Mouse (Mus musculus) hindbrain, postnatal 0 days (tissue): ENCODE data around the gene Cep97. TPM values are rescaled to one million over a fixed set of nuclear protein-coding genes. Genes with fewer than 3 reads are reported as not detected.

Experiments
- ATAC-seq: fragments of 200-750 bp; cut with Nextera tagmentation; 2 replicates; pipeline ENCODE4 v1.8.0; 2017; ENCODE audit warnings: mild to moderate bottlenecking, moderate TSS enrichment, moderate library complexity
- DNase-seq: peaks from one replicate; pipeline ENCODE4 v3.0.0-alpha.2; 2015; ENCODE audit warnings: low spot score
- H3K27ac ChIP-seq: fragments of 300-500 bp; sonication (generic); 2 replicates; pipeline ENCODE4 v1.5.1; 2014; ENCODE audit warnings: mild to moderate bottlenecking
- H3K27me3 ChIP-seq: fragments of 300-500 bp; sonication (generic); 2 replicates; pipeline ENCODE4 v1.6.1; 2014; ENCODE audit warnings: low read length, mixed read lengths; ENCODE audit not compliant: insufficient read depth
- H3K36me3 ChIP-seq: fragments of 300-500 bp; sonication (generic); 2 replicates; pipeline ENCODE4 v1.6.1; 2014; ENCODE audit warnings: low read length, mixed read lengths; ENCODE audit not compliant: insufficient read depth
- H3K4me1 ChIP-seq: fragments of 300-500 bp; sonication (generic); 2 replicates; pipeline ENCODE4 v1.6.1; 2014; ENCODE audit warnings: antibody characterized with exemption, low read length, mixed read lengths; ENCODE audit not compliant: insufficient read depth
- H3K4me2 ChIP-seq: fragments of 300-500 bp; sonication (generic); 2 replicates; pipeline ENCODE4 v1.6.1; 2014; ENCODE audit warnings: low read depth, mild to moderate bottlenecking, low read length, moderate library complexity, mixed read lengths
- H3K4me3 ChIP-seq: fragments of 300-500 bp; sonication (generic); 2 replicates; pipeline ENCODE4 v1.5.1; 2014; ENCODE audit warnings: low read length
- H3K9ac ChIP-seq: fragments of 300-500 bp; sonication (generic); replicated peaks from 2 replicates; pipeline ENCODE4 v1.6.1; 2014; ENCODE audit warnings: mild to moderate bottlenecking, low read length, moderate library complexity, mixed read lengths
- H3K9me3 ChIP-seq: fragments of 300-500 bp; sonication (generic); 2 replicates; pipeline ENCODE4 v1.6.1; 2016; ENCODE audit warnings: low read length, mixed read lengths
- CTCF ChIP-seq: IDR thresholded peaks from 2 replicates; pipeline ENCODE4 v1.5.1; 2016; ENCODE audit warnings: antibody characterized with exemption, control low read depth, low read depth
- WGBS: fragments of 180-500 bp; shearing (Covaris S2); extraction: QIAGEN DNeasy Blood & Tissue Kit; methylation state at CpG from one replicate; pipeline ENCODE4 v1.1.7; 2014; 5-methylcytosine and 5-hydroxymethylcytosine counted together
- polyA plus RNA-seq: library from polyadenylated mRNA; unstranded; fragments of >200 nt; fragmentation: Nextera tagmentation; extraction: Ambion mirVana; gene quantifications from 2 replicates; pipeline ENCODE4 v1.2.1, GENCODE M21; 2015
- total RNA-seq: library from RNA; depleted of rRNA; stranded (reverse); fragments of >200 nt; gene quantifications from 2 replicates; pipeline ENCODE4 v1.2.3, GENCODE M21; 2014

Gene Cep97
- total and polyA plus RNA-seq, 2 experiments from 2014 or later, result 5.8 to 7.1 TPM

DNA sequence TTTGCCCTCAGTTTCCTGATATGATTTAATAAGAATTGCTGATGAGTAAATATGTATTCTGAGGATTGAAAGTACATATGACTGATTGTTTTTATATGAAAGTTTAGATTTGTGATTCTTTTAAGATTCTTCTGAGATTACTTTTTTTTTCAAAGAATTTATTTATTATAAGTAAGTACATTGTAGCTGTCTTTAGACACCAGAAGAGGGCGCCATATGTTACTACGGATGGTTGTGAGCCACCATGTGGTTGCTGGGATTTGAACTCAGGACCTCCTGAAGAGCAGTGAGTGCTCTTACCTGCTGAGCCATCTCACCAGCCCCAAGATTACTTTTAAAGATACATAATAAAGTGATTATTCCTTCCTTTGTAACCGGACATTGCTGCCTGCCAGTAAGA is 45.2 kb downstream of the Cep97 start:
- Histone ChIP-seq H3K36me3 (no peaks in the 10 kb centered on the region), H3K4me1 (peaks cover 9% of the 10 kb centered on the region; the same call in 1 of the 2 replicates), H3K27me3 (no peaks in the 10 kb centered on the region), H3K4me3 (no peak overlapping the region), H3K9me3 (no peaks in the 10 kb centered on the region), H3K9ac (no peak overlapping the region), H3K27ac (no peak overlapping the region), H3K4me2 (no peak overlapping the region)
- ATAC-seq, result no peak
- no peak for DNase-seq
- WGBS, result 89% methylated on average over 3 of the region's 3 CpGs
- TF ChIP-seq CTCF, result no peak

DNA sequence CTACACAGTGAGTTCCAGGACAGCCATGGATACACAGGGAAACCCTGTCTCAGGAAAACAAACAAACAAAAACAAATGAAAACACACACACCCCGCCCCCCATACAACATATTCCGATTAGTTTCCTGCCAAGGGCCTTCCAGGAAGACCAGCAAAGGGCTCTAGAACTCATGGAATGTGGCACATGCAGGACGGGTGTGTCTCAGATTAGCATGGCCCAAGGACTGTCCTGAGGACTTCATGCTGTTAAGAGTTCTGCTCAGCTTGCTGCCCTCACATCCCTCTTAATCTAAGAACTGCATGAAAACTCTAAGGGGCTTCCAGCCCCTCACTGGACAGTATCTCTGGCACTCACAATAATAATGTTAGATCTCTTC is 46.1 kb downstream of the Cep97 start:
- Histone ChIP-seq H3K4me2 (no peak overlapping the region), H3K4me1 (0 out of 2 replicates have a peak, but pooled peaks cover under 1% of the 10 kb centered on the region), H3K27ac (no peak overlapping the region), H3K9me3 (no peaks in the 10 kb centered on the region), H3K9ac (no peak overlapping the region), H3K4me3 (no peak overlapping the region), H3K27me3 (no peaks in the 10 kb centered on the region), H3K36me3 (no peaks in the 10 kb centered on the region)
- TF ChIP-seq CTCF, result no peak
- no peak; the same call in 1 of the 2 replicates for ATAC-seq
- WGBS, result 84% methylated on average over 3 of the region's 3 CpGs
- no peak for DNase-seq

DNA sequence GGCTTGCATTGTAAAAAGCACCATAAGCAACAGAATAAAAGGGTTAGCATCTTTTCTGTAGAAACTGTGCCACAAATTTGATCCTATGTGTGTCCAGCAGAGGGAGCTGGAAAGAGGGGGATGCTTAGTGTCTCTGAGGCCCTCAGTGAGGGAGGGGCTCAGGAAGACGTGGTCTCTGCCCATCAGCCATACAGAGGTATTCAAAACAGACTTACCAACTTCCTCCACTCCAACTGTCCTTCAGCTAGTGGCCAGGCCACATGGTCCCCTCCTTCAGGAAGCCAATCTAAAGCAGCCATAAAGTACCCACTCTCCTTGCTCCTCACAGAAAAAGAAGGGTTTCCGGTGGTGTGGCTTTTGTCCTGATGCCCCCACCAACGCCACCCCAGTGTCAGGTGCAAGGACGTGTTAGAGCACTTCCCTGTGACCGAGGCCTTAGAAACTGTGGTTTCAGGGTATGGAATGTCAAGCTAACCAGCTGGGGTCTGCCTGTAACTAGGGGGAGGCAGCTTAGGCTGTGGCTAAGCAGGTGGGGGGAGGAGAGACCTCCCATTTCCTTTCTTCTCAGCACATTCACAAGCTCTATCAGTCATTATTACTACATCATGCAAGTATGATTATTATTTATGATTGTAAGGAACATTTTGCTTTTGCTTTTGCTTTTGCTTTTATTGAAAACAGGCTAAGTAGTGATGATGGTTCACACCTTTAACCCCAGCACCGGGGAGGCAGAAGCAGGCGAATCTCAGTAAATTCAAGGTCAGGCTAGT is 46.7 kb downstream of the Cep97 start:
- H3K9me3 ChIP-seq, result no peaks in the 10 kb centered on the region
- no peaks in the 10 kb centered on the region for H3K36me3 ChIP-seq
- no peak overlapping the region for H3K9ac ChIP-seq
- peak; percentile 4 for DNase-seq
- 67% methylated on average over 7 of the region's 7 CpGs for WGBS
- H3K4me1 ChIP-seq, result no peaks in the 10 kb centered on the region
- H3K27ac ChIP-seq, result no peak overlapping the region
- H3K4me3 ChIP-seq, result no peak overlapping the region
- no peak overlapping the region for H3K4me2 ChIP-seq
- no peaks in the 10 kb centered on the region for H3K27me3 ChIP-seq
- peak; percentile 63 for TF ChIP-seq CTCF
- ATAC-seq, result peak; percentile 55; the same call in 1 of the 2 replicates

DNA sequence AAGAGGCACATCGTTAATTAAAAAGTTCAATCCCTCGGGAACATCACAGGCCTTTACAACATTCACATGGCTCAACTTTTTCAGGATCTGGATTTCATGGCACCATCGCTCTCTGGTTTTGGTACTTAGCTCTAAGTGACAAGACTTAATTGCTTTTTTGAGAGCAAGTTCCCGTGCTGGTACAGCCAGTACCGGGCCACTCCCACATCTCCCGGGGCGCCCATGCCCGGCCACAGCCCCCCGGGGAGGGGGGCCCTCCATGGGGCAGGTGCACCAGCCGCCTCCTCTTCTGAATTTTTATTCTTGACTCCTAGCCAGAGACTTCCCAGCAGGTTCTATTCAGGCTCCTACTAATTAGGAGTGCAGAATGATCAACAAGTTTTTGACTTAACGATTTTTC is 50.4 kb downstream of the Cep97 start:
- ATAC-seq, result no peak
- WGBS, result 69% methylated on average over 11 of the region's 11 CpGs
- Histone ChIP-seq H3K4me3 (no peak overlapping the region), H3K27ac (no peak overlapping the region), H3K9ac (no peak overlapping the region), H3K36me3 (no peaks in the 10 kb centered on the region), H3K27me3 (no peaks in the 10 kb centered on the region), H3K9me3 (no peaks in the 10 kb centered on the region), H3K4me1 (no peaks in the 10 kb centered on the region), H3K4me2 (no peak overlapping the region)
- no peak for DNase-seq
- TF ChIP-seq CTCF, result no peak

DNA sequence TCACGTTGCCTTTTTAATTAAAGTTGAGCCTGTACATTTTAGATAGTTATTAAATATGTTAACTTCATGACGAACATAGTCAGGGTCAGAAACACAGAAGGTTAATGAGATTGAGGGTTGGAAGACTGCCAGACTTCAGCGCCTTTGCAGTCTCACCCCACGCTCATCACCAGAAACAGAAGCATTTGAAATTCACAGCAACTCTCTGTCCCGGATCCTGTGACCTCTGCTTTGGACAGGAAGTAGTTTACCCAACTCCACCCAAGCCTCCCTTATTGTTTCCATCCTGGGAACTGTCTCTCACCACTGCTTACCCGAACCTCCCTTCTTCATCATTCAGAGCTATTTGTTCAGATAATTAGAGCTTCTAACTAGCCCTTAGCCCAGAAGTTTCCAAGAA is 58.6 kb downstream of the Cep97 start:
- H3K27ac ChIP-seq, result no peak overlapping the region
- no peak overlapping the region for H3K4me2 ChIP-seq
- no peaks in the 10 kb centered on the region for H3K36me3 ChIP-seq
- no peaks in the 10 kb centered on the region for H3K27me3 ChIP-seq
- no peaks in the 10 kb centered on the region for H3K4me1 ChIP-seq
- no peak for ATAC-seq
- no peaks in the 10 kb centered on the region for H3K9me3 ChIP-seq
- H3K4me3 ChIP-seq, result no peak overlapping the region
- no peak for TF ChIP-seq CTCF
- no peak for DNase-seq
- H3K9ac ChIP-seq, result no peak overlapping the region
- 57% methylated on average over 6 of the region's 6 CpGs for WGBS

DNA sequence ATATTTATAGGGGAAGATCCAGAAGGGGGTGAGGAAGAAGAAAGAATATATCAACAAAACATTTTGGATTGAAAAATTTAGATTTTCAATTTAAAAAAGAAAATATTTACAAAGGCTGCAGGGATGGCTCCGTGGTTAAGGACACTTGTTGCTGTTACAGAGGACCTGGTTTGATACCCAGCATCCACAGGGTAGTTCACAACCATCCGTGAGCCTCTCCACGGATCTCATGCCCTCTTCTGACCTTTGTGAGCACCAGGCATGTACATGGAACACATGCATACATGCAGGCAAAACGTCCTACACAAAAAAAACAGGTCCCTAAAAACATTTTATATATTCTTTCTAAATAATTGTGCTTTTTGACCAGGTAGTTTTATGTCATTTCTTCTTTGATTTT is 70.8 kb downstream of the Cep97 start:
- TF ChIP-seq CTCF, result no peak
- Histone ChIP-seq H3K36me3 (peaks cover 5% of the 10 kb centered on the region; the same call in 1 of the 2 replicates), H3K9ac (no peak overlapping the region), H3K27ac (no peak overlapping the region), H3K4me2 (no peak overlapping the region), H3K4me1 (no peaks in the 10 kb centered on the region), H3K4me3 (no peak overlapping the region), H3K27me3 (no peaks in the 10 kb centered on the region), H3K9me3 (no peaks in the 10 kb centered on the region)
- 67% methylated on average over 4 of the region's 4 CpGs for WGBS
- no peak for ATAC-seq
- DNase-seq, result no peak

DNA sequence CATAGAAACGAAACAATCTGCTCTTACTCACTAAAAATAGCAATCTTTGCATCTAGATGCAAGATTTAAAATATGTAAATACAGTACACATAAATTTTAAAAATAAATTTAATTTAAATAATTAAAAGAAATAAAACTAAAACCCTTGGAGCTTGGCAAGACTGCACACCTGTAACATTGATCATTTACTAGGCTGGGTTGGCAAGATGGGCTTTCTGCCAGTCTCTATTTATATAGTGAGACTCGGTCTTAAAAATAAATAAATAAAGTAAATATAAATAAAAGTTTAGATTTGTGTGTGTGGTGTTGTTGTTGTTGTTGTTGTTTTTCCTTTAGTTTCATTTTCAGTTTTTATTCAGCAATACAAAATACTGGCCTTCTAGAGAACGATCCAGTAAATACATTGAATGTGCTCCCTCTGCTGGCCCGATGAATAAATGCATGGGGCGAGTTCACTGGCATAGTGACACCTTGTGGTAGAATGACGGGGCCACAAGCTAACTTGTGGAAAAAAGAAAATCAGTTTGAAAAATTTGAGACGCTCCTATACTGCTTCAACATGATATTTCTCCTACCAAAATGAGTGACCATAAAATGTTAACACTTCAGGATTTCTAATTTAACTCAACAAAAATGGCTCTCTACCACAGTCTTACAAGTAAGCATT is 71.4 kb downstream of the Cep97 start:
- no peak overlapping the region for H3K9ac ChIP-seq
- no peaks in the 10 kb centered on the region for H3K9me3 ChIP-seq
- H3K4me3 ChIP-seq, result no peak overlapping the region
- H3K27ac ChIP-seq, result no peak overlapping the region
- TF ChIP-seq CTCF, result peak; percentile 98
- peaks cover 5% of the 10 kb centered on the region; the same call in 1 of the 2 replicates for H3K36me3 ChIP-seq
- ATAC-seq, result peak; percentile 69
- H3K4me1 ChIP-seq, result no peaks in the 10 kb centered on the region
- H3K27me3 ChIP-seq, result no peaks in the 10 kb centered on the region
- H3K4me2 ChIP-seq, result no peak overlapping the region
- WGBS, result 26% methylated on average over 7 of the region's 7 CpGs
- peak; percentile 89 for DNase-seq
